Mouse (Mus musculus) spleen, adult 2 months (tissue): ENCODE data around the gene Oat.

Experiments used
- CTCF ChIP-seq: fragments of 200-500 bp; IDR thresholded peaks from 2 replicates; pipeline ENCODE4 v1.5.1; 2011; ENCODE audit warnings: mild to moderate bottlenecking, inconsistent platforms; ENCODE audit not compliant: insufficient read depth, insufficient read length, insufficient replicate concordance; ENCODE audit errors: extremely low read depth
- POLR2A ChIP-seq: fragments of 200-500 bp; IDR thresholded peaks from 2 replicates; pipeline ENCODE4 v1.6.1; 2011; ENCODE audit warnings: low read depth, low read length, inconsistent platforms

DNA sequence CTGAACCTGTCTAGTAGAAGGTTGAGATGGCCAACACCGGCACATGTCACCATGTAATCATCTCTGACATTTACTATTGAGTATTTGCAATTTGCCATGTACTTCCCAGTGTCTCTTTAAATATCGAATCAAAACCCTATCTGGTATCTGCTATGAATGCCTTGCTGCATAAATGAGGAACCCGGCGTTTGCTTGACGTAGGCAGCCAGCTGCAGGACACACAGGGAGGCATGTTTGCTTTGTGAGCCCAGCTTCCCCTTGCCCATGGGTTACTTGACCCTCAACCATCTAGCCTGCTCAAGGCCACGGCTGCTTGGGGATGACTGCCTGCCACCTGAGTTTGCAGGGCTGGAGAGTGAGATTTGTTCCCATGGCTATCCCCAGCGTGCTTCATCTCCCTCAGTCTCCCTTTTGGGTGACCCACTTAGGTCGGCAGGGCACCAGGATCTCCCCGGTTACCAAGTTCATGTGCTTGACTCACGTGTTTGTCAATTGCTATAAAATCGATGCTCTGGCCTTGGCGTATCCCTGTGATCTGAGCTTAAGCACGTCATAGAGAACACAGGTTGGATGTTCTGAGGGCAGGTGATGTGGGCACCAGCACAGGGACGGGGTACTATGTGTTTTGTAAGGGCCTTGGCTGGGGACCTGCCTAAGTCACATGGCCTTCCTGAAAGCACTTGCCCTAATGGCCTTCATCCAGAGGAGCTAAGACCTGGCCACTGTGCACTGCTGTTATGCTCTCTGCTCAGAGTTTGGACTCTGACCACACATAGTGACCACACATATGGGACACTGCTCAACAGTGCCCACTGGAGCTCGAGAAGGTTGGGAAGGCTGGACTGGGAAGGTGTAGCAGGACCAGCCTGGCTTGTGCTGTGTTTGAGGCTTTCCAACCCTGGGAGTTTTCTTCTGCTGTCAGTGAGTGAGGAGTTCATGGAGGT, 44.0 kb upstream of the Oat start:
- TF ChIP-seq POLR2A, result no peak
- TF ChIP-seq CTCF, result no peak
